Mouse (Mus musculus) thymus, adult 2 months (tissue): ENCODE results near the gene Dusp19. TPM values are rescaled to one million over a fixed set of nuclear protein-coding genes. Genes with fewer than 3 reads are reported as not detected.
A peak's percentile ranks its signal among the peaks of the same experiment; 100 is the strongest.

Source experiments
- DNase-seq: peaks from one replicate; pipeline ENCODE4 v3.0.0; 2021
- H3K27ac ChIP-seq: fragments of 200-500 bp; 2 replicates; pipeline ENCODE4 v1.5.1; 2012; ENCODE audit warnings: low read length, control low read depth; ENCODE audit not compliant: control insufficient read depth, insufficient read depth
- H3K27me3 ChIP-seq: fragments of 200-500 bp; 2 replicates; pipeline ENCODE4 v1.6.1; 2012; ENCODE audit warnings: mild to moderate bottlenecking, low read length, moderate library complexity, mixed read lengths; ENCODE audit not compliant: control insufficient read depth, insufficient read depth
- H3K36me3 ChIP-seq: fragments of 200-500 bp; 2 replicates; pipeline ENCODE4 v1.6.1; 2012; ENCODE audit warnings: mild to moderate bottlenecking, low read length, moderate library complexity; ENCODE audit not compliant: control insufficient read depth, insufficient read depth
- H3K4me1 ChIP-seq: fragments of 200-500 bp; replicated peaks from 2 replicates; pipeline ENCODE4 v1.6.1; 2012; ENCODE audit warnings: low read length; ENCODE audit not compliant: control insufficient read depth, insufficient read depth
- H3K4me3 ChIP-seq: fragments of 200-500 bp; 2 replicates; pipeline ENCODE4 v1.5.1; 2012; ENCODE audit warnings: mild to moderate bottlenecking, low read length, control low read depth, moderate library complexity; ENCODE audit not compliant: control insufficient read depth, insufficient read depth
- CTCF ChIP-seq: fragments of 200-500 bp; IDR thresholded peaks from 2 replicates; pipeline ENCODE4 v1.5.1; 2012; ENCODE audit warnings: mild to moderate bottlenecking, control low read depth, low read length, moderate library complexity, borderline replicate concordance; ENCODE audit not compliant: control insufficient read depth, poor library complexity, insufficient read depth; ENCODE audit errors: extremely low read depth
- POLR2A ChIP-seq: fragments of 200-500 bp; IDR thresholded peaks from 2 replicates; pipeline ENCODE4 v1.6.1; 2012; ENCODE audit warnings: mild to moderate bottlenecking, low read length, control low read depth, moderate library complexity; ENCODE audit not compliant: control insufficient read depth, poor library complexity, insufficient read depth; ENCODE audit errors: extremely low read depth
- WGBS: fragments of 180-500 bp; shearing (Covaris S2); methylation state at CpG from one replicate; pipeline ENCODE4 v1.1.7; 2018; 5-methylcytosine and 5-hydroxymethylcytosine counted together
- polyA plus RNA-seq: library from polyadenylated mRNA; depleted of rRNA; stranded (reverse); fragments of >200 nt; gene quantifications from 2 replicates; pipeline ENCODE4 v1.2.3, GENCODE M21; 2012

Dusp19 gene
- polyA plus RNA-seq, 1 experiment: 5.4 TPM

DNA sequence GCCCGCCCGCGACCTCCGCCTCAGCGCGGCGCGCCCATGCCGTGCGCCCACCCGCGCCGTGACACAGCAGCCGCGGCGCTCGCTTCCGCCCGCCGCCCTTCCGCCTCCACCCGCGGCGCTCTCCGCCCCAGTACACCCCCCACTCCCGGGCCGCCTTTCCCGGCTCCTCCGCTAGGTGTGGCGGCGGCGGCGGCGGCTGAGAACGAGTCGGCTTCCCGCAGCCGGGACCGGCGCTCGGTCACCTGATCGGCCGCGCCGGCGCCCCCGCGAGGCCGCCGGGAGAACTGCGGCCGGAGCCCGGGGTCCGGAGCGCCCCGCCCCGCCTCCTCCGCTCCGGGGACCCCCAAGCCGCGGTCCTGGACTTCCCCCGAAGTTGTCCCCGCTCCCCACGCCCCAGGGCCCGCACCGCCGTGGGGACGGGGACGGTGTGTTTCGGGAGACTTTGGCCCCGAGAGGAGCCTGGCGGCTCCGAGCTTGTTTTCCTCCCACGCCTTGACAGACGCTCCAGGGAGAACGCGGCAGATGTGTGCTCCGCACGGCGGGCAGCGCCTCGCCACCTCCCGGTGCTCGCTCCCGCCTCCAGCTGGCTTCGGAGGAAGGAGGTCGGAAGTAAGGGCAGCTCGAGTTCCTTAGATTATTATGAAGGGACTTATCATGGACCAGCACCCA is 35.7 kb upstream of the Dusp19 start, which contains the start of gene Nckap1:
Gene Nckap1 (minus strand): TSS at position 338 of the 669 bp plus-strand sequence.
- Histone ChIP-seq H3K27ac (no peak within 1 kb of the TSS), H3K36me3 (no peaks in the 10 kb centered on the region), H3K4me1 (peaks cover 7% of the 10 kb centered on the region), H3K27me3 (peaks cover 15% of the 10 kb centered on the region), H3K4me3 (peak within 1 kb of the TSS; percentile 52)
- WGBS: 2% methylated on average over 73 of the region's 88 CpGs
- TF ChIP-seq CTCF (peak; percentile 85), POLR2A (no peak)
- DNase-seq: peak; percentile 82

DNA sequence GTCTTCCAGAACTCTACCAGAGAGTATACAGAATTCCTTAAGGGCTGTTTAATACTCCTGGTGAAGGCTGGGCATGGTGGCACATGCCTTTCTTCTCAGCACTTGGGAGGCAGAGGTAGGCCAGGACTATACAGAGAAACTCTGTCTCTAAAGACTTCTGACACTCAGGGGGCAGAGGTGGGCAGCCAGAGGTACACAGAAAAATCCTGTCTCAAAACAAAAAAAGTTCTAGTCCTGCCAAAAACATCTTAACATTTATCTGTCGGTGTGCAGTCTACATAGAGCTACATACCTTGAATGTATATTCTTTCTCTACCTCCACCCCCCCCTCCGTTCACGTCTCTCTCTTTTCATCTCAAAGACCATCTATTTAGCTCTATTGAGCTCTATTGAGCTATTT is 34.5 kb upstream of the Dusp19 start:
- TF ChIP-seq CTCF: no peak
- TF ChIP-seq POLR2A: no peak
- WGBS: 92% methylated on average over 3 of the region's 3 CpGs

DNA sequence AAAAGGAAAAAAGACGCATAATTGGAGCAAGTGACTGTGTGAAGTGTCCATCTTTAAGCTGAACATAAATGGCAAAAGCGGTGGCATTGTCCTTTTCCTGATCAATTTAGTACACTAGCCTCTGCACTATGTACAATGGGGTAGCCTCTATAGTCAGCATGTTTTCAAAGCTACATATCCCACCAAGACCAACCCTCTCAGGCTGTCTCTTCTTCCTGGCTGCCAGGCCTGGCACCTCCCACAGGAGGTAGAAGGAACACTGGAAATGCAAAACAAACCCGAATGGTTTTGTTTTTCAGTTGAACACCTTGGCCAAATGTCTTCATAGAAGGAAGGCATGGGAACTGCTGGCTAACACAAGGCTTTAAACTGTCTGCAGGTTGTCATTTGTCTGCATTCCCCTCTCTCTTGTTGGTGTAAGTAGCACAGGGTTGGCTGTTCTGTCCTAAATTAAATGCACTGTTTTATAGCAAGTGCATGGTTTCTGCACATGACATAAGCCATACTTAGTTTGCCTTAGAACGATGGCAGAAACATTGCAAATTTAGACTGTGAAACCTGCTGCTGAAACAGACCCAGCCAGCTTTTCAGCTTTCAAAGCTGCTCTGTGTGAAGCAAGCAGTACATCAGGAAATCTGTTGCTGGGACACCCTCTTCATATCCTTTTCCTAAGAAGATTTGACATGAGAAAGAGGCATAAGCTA is 22.5 kb upstream of the Dusp19 start:
- H3K27ac ChIP-seq: no peak overlapping the region
- no peak for DNase-seq
- no peak overlapping the region for H3K4me3 ChIP-seq
- H3K36me3 ChIP-seq: no peaks in the 10 kb centered on the region
- H3K4me1 ChIP-seq: no peaks in the 10 kb centered on the region
- no peak for TF ChIP-seq CTCF
- TF ChIP-seq POLR2A: no peak
- H3K27me3 ChIP-seq: no peaks in the 10 kb centered on the region
- 79% methylated on average over 4 of the region's 4 CpGs for WGBS

More for the DNA sequence above, 34.5 kb upstream of the Dusp19 start:
- no peaks in the 10 kb centered on the region for H3K36me3 ChIP-seq
- no peak for DNase-seq
- no peak overlapping the region for H3K4me3 ChIP-seq
- no peak overlapping the region for H3K27ac ChIP-seq
- peaks cover 7% of the 10 kb centered on the region for H3K4me1 ChIP-seq
- H3K27me3 ChIP-seq: peaks cover 15% of the 10 kb centered on the region

DNA sequence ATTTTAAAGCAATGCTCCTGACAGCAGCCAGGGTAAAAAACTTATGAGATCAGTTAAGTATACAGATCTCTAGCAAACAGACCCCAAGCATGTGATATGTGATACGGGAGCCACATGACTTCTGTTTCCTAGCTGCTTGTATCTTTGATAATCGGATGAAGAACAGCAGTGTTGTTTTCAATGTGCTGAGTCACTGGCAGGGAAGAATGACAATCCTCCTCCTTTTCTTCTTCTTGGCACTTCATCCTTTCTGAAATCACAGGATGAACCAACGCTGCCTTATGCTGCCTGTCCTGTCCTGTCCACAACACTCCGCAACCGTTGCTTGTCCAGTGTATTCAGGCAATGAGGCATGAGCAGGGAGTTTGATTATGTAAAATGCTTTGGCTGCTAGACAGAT is 19.9 kb upstream of the Dusp19 start:
- DNase-seq: no peak
- TF ChIP-seq POLR2A (no peak), CTCF (no peak)
- H3K4me1 ChIP-seq: no peaks in the 10 kb centered on the region
- H3K36me3 ChIP-seq: no peaks in the 10 kb centered on the region
- no peaks in the 10 kb centered on the region for H3K27me3 ChIP-seq
- no peak overlapping the region for H3K27ac ChIP-seq
- no peak overlapping the region for H3K4me3 ChIP-seq
- WGBS: 85% methylated on average over 5 of the region's 5 CpGs

DNA sequence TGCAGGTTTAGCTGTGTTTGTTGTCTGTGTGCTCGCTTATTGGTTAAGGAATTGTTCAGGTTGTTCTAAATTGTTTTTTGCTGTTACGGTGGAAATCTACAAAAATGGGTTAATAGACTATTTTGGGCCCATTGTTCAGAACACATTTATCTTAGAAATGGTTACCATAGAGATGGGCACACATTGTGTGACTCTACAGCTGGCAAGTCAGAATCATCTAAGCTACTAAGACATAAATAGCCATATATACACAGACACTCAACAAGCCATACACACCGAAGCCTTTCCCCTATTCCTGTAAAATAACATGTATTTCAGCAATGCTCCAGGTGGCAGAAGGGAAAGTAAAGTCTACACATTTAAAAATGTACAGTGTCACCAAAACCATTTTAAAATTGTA is 17.0 kb upstream of the Dusp19 start:
- Histone ChIP-seq H3K27me3 (no peaks in the 10 kb centered on the region), H3K4me3 (no peak overlapping the region), H3K27ac (no peak overlapping the region), H3K36me3 (no peaks in the 10 kb centered on the region), H3K4me1 (no peaks in the 10 kb centered on the region)
- TF ChIP-seq POLR2A: no peak
- TF ChIP-seq CTCF: no peak
- WGBS: 89% methylated on average over 3 of the region's 3 CpGs
- DNase-seq: no peak

DNA sequence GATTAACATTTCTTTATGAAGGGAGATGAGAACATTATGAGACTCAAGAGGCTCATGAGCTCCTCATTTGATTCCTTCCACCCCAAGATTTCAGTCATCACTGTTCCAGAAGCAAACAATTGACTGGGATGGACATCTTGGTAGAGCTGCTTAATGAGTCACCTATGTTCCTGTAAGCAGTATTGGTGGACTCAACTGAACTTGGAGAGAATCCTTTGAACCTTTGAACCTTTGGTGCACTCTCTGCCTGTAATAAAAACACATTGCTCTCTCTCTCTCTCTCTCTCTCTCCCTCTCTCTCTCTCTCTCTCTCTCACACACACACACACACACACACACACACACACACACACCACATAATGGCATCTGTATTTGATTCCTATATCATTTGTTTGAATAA is 16.2 kb upstream of the Dusp19 start:
- H3K27me3 ChIP-seq: no peaks in the 10 kb centered on the region
- H3K27ac ChIP-seq: no peak overlapping the region
- H3K4me3 ChIP-seq: no peak overlapping the region
- DNase-seq: no peak
- TF ChIP-seq POLR2A (no peak), CTCF (no peak)
- no peaks in the 10 kb centered on the region for H3K4me1 ChIP-seq
- no peaks in the 10 kb centered on the region for H3K36me3 ChIP-seq

DNA sequence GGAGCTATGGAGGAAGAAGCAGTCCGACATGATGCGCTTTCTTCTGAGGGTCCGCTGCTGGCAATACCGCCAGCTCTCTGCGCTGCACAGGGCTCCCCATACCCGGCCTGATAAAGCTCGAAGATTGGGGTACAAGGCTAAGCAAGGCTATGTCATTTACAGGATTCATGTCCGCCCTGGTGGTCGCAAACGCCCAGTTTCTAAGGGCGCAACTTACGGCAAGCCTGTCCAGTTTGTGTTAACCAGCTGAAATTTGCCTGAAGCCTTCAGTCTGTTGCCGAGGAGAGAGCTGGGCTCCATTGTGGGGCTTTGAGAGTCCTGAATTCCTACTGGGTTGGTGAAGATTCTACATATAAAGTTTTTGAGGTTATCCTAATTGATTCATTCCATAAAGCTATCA is 14.1 kb upstream of the Dusp19 start:
- 96% methylated on average over 13 of the region's 13 CpGs for WGBS
- H3K4me3 ChIP-seq: no peak overlapping the region
- no peaks in the 10 kb centered on the region for H3K4me1 ChIP-seq
- H3K27ac ChIP-seq: no peak overlapping the region
- no peak for DNase-seq
- TF ChIP-seq CTCF (no peak), POLR2A (no peak)
- no peaks in the 10 kb centered on the region for H3K36me3 ChIP-seq
- no peaks in the 10 kb centered on the region for H3K27me3 ChIP-seq
